Mouse (Mus musculus) heart, adult 2 months (tissue): ENCODE results near the gene Odf3b.

Experiments
- CTCF ChIP-seq: fragments of 200-600 bp; IDR thresholded peaks from 2 replicates; pipeline ENCODE4 v1.8.1; 2022; ENCODE audit warnings: antibody characterized with exemption, mild to moderate bottlenecking, moderate library complexity
- EP300 ChIP-seq: fragments of 200-500 bp; IDR thresholded peaks from 2 replicates; pipeline ENCODE4 v1.6.1; 2011; ENCODE audit warnings: low read depth, low read length, control low read depth; ENCODE audit not compliant: insufficient read depth
- POLR2A ChIP-seq: fragments of 200-500 bp; IDR thresholded peaks from 2 replicates; pipeline ENCODE4 v1.6.1; 2011; ENCODE audit warnings: mild to moderate bottlenecking, low read depth, low read length, control low read depth; ENCODE audit not compliant: insufficient read depth

- TF ChIP-seq POLR2A (no peak), EP300 (no peak), CTCF (no peak)
These were observed 44.8 kb downstream of the Odf3b start, which contains the start of gene Miox for GRCm38 (mm10) chr15:89334271-89334670.
